Mouse (Mus musculus): Measurements from ENCODE around the gene Ulk4. TPM values are rescaled to one million over a fixed set of nuclear protein-coding genes. Genes with fewer than 3 reads are reported as not detected.
A peak's percentile ranks its signal among the peaks of the same experiment; 100 is the strongest.

The Ulk4 gene
- polyA plus RNA-seq, 1 experiment from 2014 or later: 149 TPM

DNA sequence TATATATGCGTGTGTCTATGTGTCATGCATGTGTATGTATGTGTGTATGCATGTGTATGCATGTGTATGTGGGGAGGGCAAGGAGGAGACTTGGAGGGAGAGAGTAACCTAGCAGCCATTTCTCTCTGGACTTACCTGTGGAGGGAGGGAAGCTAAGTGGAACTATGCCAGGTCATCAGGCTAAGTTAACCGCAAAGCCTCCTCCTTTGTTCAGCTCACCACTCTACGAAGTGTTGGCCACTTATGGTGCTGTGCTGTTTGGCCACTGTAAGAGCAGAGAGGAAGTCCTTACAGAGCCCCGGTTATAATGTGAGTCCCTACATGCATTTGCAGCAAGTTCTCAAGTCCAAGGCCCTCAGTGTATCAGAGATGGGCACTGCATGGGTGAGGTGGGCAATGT is 300.1 kb downstream of the Ulk4 start:
- H3K27ac ChIP-seq: no peak overlapping the region
- peaks cover 12% of the 10 kb centered on the region for H3K4me1 ChIP-seq
- WGBS: 83% methylated on average over 4 of the region's 4 CpGs
- ATAC-seq (ENCODE audit: borderline replicate concordance, extremely low read depth, low FRiP score, low TSS enrichment): no peak
- H3K4me3 ChIP-seq: no peak overlapping the region
- H3K9me3 ChIP-seq: no peaks in the 10 kb centered on the region
- H3K36me3 ChIP-seq: no peaks in the 10 kb centered on the region
- H3K27me3 ChIP-seq: no peaks in the 10 kb centered on the region
- no peak overlapping the region for H3K4me2 ChIP-seq
- H3K9ac ChIP-seq: no peak overlapping the region

DNA sequence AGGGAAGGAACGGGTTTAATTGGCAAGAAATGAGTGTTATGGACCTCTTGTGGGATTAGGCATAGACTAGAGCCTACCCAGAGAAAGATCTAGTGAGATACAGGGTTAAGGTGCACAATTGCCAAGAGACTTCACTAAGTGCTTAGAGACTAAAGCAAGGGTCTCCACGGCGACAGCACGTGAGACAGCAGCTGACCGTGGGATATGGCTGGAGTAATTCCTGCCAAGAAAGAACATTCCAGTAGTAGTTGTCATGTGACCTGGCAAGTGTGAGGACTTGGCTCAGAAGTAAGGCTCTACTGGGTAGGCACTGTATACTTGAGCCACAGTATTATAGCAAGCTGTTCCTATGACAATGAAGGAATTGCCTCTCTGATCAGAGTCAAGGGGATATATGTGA is 300.8 kb downstream of the Ulk4 start:
- 36% methylated on average over 5 of the region's 5 CpGs for WGBS
- Histone ChIP-seq H3K36me3 (no peaks in the 10 kb centered on the region), H3K27ac (peak overlapping the region; percentile 43; the same call in 1 of the 2 replicates), H3K4me1 (peaks cover 12% of the 10 kb centered on the region), H3K27me3 (no peaks in the 10 kb centered on the region), H3K9ac (no peak overlapping the region), H3K4me2 (no peak overlapping the region), H3K4me3 (no peak overlapping the region), H3K9me3 (no peaks in the 10 kb centered on the region)
- ATAC-seq (ENCODE audit: borderline replicate concordance, extremely low read depth, low FRiP score, low TSS enrichment): peak; percentile 91

DNA sequence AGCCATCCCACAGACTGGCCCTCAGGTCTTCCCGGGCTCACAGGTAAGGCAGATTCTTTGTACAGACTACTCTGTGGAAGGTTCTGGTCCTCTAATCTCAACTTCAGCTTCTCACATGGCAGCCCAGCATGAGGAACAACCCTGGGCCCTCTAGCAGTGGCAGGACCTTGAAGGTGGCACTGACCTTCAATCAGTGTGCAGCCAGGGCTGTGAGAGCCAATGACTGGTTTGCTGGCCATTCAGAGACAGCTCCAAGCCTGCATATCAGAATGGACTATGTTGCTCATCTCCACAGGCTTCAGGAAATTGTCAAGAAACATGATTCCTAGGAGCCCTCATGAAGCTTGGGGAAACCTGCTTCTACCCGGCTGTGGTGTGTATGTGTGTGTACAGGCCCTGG is 302.8 kb downstream of the Ulk4 start:
- no peak overlapping the region for H3K4me3 ChIP-seq
- peaks cover 3% of the 10 kb centered on the region for H3K36me3 ChIP-seq
- WGBS: 54% methylated on average over 2 of the region's 2 CpGs
- ATAC-seq (ENCODE audit: borderline replicate concordance, extremely low read depth, low FRiP score, low TSS enrichment): no peak
- no peaks in the 10 kb centered on the region for H3K9me3 ChIP-seq
- no peak overlapping the region for H3K9ac ChIP-seq
- no peak overlapping the region for H3K27ac ChIP-seq
- no peaks in the 10 kb centered on the region for H3K27me3 ChIP-seq
- peaks cover 12% of the 10 kb centered on the region for H3K4me1 ChIP-seq
- no peak overlapping the region for H3K4me2 ChIP-seq

DNA sequence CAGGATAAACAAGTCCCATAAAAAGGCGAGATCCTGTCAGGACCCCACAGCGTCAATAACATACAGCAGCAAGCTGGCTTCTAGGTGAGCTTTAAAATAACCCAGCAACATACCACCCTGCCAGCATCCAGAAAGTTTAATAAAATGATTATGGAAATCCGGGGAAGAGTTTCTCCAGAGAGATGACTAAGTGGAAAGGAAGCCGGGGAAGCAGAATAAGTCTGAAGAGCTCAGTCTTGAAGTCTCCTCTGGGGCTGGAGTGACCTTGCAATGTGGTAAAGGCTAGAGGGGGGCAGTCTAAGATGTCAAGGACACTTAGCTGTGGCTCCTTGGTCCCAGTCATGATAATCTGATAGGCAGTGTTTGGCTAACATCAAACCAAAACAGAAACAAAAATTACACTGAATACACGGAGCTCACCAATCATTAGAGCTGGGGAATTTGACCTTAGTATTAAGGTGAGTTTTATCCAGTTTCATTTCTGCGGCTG is 303.9 kb downstream of the Ulk4 start:
- Histone ChIP-seq H3K4me1 (peaks cover 12% of the 10 kb centered on the region), H3K4me3 (no peak overlapping the region), H3K9me3 (no peaks in the 10 kb centered on the region), H3K4me2 (no peak overlapping the region), H3K36me3 (peaks cover 14% of the 10 kb centered on the region), H3K9ac (no peak overlapping the region), H3K27me3 (no peaks in the 10 kb centered on the region), H3K27ac (no peak overlapping the region)
- WGBS: 55% methylated on average over 6 of the region's 6 CpGs
- ATAC-seq (ENCODE audit: borderline replicate concordance, extremely low read depth, low FRiP score, low TSS enrichment): no peak

DNA sequence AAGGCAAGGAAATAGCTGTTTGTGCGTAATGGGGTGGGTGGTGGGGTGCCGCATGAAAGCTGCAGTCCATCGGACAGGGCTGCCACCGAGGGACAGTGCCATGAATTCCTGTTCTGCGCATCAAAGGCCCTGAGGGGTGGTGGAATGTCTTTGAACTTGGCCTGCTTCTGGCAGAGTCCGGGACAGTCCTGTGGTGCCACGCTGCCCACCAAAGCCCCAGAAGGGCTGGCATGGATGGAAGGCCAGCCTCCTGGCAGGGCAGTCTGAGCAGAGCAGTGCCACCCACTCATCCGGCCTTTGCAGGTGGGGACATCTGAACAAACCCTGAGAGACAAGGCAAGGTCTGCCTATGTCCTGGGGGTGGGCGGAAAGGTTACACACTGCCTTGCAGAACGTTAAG is 312.0 kb downstream of the Ulk4 start:
- Histone ChIP-seq H3K27me3 (no peaks in the 10 kb centered on the region), H3K4me3 (no peak overlapping the region), H3K4me1 (no peaks in the 10 kb centered on the region), H3K9ac (no peak overlapping the region), H3K36me3 (peaks cover 92% of the 10 kb centered on the region), H3K27ac (no peak overlapping the region), H3K9me3 (no peaks in the 10 kb centered on the region), H3K4me2 (no peak overlapping the region)
- no peak for ATAC-seq (ENCODE audit: borderline replicate concordance, extremely low read depth, low FRiP score, low TSS enrichment)
- whole genome bisulfite sequencing: 85% methylated on average over 10 of the region's 10 CpGs

DNA sequence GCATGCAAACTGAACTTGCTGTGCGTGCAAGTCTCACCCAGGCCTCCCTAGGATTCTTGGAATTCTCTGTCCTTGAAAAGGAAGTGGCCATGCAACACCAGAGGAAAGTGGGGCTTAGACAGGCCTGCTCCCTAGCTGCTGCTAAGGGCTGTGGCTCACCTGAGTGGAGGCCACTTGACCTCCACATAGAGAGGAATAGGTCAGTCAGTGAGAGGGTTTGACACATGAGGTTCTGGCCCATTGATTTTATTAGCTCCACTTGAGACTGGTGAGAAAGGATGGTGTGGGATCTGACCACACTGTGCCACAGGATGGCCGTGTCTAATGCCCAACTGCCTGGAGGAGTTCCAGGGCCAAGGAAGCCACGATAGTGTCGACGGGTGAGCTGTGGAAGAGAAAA is 312.8 kb downstream of the Ulk4 start:
- Histone ChIP-seq H3K4me3 (no peak overlapping the region), H3K9me3 (no peaks in the 10 kb centered on the region), H3K4me1 (no peaks in the 10 kb centered on the region), H3K27me3 (no peaks in the 10 kb centered on the region), H3K36me3 (peaks cover 98% of the 10 kb centered on the region), H3K4me2 (no peak overlapping the region), H3K9ac (no peak overlapping the region), H3K27ac (no peak overlapping the region)
- 68% methylated on average over 5 of the region's 5 CpGs for WGBS
- ATAC-seq (ENCODE audit: borderline replicate concordance, extremely low read depth, low FRiP score, low TSS enrichment): no peak

- no peak overlapping the region for H3K4me3 ChIP-seq
- H3K27ac ChIP-seq: no peak overlapping the region
- H3K9me3 ChIP-seq: no peaks in the 10 kb centered on the region
- no peak overlapping the region for H3K9ac ChIP-seq
- peaks cover 98% of the 10 kb centered on the region for H3K36me3 ChIP-seq
- H3K27me3 ChIP-seq: no peaks in the 10 kb centered on the region
- H3K4me1 ChIP-seq: no peaks in the 10 kb centered on the region
- H3K4me2 ChIP-seq: no peak overlapping the region
- no peak for ATAC-seq (ENCODE audit: borderline replicate concordance, extremely low read depth, low FRiP score, low TSS enrichment)
- 81% methylated on average over 3 of the region's 3 CpGs for WGBS
These were observed 313.3 kb downstream of the Ulk4 start for GRCm38 (mm10) chr9:120963720-120964119.

DNA sequence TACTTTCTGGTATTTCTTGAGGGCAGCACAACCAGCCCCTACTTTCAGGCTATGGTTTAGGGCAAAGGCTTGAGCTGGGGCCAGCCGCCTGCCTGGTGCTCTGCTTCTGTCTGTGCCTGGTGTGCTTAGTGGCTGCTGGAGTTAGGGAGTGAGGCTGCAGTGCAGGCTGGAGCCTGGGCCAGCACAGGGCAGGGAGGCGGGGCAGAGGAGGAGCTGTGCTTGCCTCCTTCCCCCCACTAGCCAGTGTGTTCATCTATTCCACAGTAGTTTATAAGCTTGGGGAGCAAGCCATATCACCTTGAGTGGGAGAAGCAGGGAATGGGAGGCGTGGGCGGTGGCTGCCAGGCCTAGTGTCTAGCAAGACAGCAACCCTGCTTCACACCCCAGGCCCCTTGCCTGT is 313.9 kb downstream of the Ulk4 start:
- no peaks in the 10 kb centered on the region for H3K4me1 ChIP-seq
- H3K9ac ChIP-seq: no peak overlapping the region
- 76% methylated on average over 4 of the region's 4 CpGs for WGBS

GRCm38 (mm10) chr9:120961969-120962700 is 314.9 kb downstream of the Ulk4 start:
- no peaks in the 10 kb centered on the region for H3K9me3 ChIP-seq
- H3K4me3 ChIP-seq: no peak overlapping the region
- no peaks in the 10 kb centered on the region for H3K27me3 ChIP-seq
- no peaks in the 10 kb centered on the region for H3K4me1 ChIP-seq
- H3K27ac ChIP-seq: no peak overlapping the region
- H3K4me2 ChIP-seq: no peak overlapping the region
- no peak for ATAC-seq (ENCODE audit: borderline replicate concordance, extremely low read depth, low FRiP score, low TSS enrichment)
- no peak overlapping the region for H3K9ac ChIP-seq
- H3K36me3 ChIP-seq: peaks cover 99% of the 10 kb centered on the region
- 80% methylated on average over 3 of the region's 3 CpGs for WGBS

More for the DNA sequence above, 313.9 kb downstream of the Ulk4 start:
- Histone ChIP-seq H3K4me2 (no peak overlapping the region), H3K36me3 (peaks cover 98% of the 10 kb centered on the region), H3K9me3 (no peaks in the 10 kb centered on the region), H3K27me3 (no peaks in the 10 kb centered on the region), H3K27ac (no peak overlapping the region), H3K4me3 (no peak overlapping the region)
- ATAC-seq (ENCODE audit: borderline replicate concordance, extremely low read depth, low FRiP score, low TSS enrichment): peak; percentile 44; the same call in 1 of the 2 replicates

DNA sequence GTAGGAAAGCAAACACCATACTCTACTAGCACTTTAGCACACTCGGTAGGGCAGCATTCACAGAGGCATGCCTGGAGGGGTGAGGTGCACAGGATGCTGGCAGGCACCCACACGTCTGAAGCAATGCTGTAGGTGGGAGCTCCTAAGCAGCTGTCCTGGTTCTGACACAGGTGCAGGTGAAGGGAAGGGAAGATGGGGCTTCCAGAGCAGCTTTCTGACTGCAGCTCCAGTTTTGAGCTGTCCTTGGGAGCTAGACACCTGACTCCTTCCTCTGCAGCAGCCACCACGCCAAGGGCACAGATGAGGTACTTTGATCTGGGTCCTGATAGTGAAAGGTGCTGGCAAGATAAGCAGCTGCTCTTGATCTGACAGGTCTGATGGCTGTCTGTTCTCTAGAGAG is 315.5 kb downstream of the Ulk4 start:
- no peak for ATAC-seq (ENCODE audit: borderline replicate concordance, extremely low read depth, low FRiP score, low TSS enrichment)
- Histone ChIP-seq H3K4me1 (no peaks in the 10 kb centered on the region), H3K27ac (no peak overlapping the region), H3K27me3 (no peaks in the 10 kb centered on the region), H3K4me3 (no peak overlapping the region), H3K9ac (no peak overlapping the region), H3K4me2 (no peak overlapping the region), H3K9me3 (no peaks in the 10 kb centered on the region), H3K36me3 (peaks cover 99% of the 10 kb centered on the region)
- WGBS: 62% methylated on average over 3 of the region's 3 CpGs

DNA sequence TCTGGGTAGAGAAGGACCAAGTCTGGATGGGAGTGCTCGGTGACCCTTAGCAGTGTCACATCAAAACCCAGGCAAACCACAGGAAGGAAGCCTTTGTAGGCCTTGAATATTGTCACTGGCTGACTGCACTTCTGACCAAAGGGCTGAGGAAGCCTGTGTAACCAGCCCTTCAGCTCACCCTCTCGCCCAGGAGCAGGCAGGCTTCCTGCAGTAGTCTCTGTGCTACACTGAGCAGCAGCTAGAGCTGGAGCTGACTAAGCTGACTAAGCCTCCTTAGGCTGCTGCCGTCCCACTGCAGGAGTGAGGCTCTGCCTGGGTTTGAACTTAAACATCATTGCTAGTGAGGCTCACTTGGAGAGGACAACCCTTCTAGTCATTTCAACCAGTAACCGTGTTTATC is 316.4 kb downstream of the Ulk4 start:
- Histone ChIP-seq H3K4me2 (no peak overlapping the region), H3K27me3 (no peaks in the 10 kb centered on the region), H3K9ac (no peak overlapping the region), H3K9me3 (no peaks in the 10 kb centered on the region), H3K4me1 (no peaks in the 10 kb centered on the region), H3K4me3 (no peak overlapping the region), H3K27ac (no peak overlapping the region), H3K36me3 (peaks cover 99% of the 10 kb centered on the region)
- 63% methylated on average over 4 of the region's 4 CpGs for WGBS
- no peak for ATAC-seq (ENCODE audit: borderline replicate concordance, extremely low read depth, low FRiP score, low TSS enrichment)

GRCm38 (mm10) chr9:120959225-120959624 is 317.8 kb downstream of the Ulk4 start:
- no peak for ATAC-seq (ENCODE audit: borderline replicate concordance, extremely low read depth, low FRiP score, low TSS enrichment)
- no peak overlapping the region for H3K4me2 ChIP-seq
- H3K27me3 ChIP-seq: no peaks in the 10 kb centered on the region
- H3K9ac ChIP-seq: no peak overlapping the region
- H3K4me3 ChIP-seq: no peak overlapping the region
- no peaks in the 10 kb centered on the region for H3K9me3 ChIP-seq
- H3K4me1 ChIP-seq: no peaks in the 10 kb centered on the region
- peaks cover 99% of the 10 kb centered on the region for H3K36me3 ChIP-seq
- H3K27ac ChIP-seq: no peak overlapping the region
- 79% methylated on average over 4 of the region's 4 CpGs for WGBS
